Comparison of ENCODE assay signal across 11 mouse cellular contexts in genomic region chr9:66560728-66561127, GRCm38 (mm10). TPM values are rescaled to one million over a fixed set of nuclear protein-coding genes. Genes with fewer than 3 reads are reported as not detected.
DNase-seq lines count a peak whose midpoint lies in the region; ATAC-seq lines count a peak whose summit lies in the region.
"Had no signal": no experiment of that assay in that cellular context is flagged by ENCODE, and none has a peak within 500 bp of the region (broad histone marks: within the 10 kb centered on the region; RNA-seq: fewer than 3 reads in every experiment).

No protein-coding gene starts in this region.

- no peak for ATAC-seq in kidney, embryonic 16.5 days (ENCODE audit: low FRiP score, low TSS enrichment)
- peak; percentile 51 for ATAC-seq in inflammation-experienced regulatory T-cells, adult 6 months

- H3K4me3 ChIP-seq in kidney, embryonic 16.5 days (ENCODE audit: low read length), result no peak overlapping the region
- H3K4me3 ChIP-seq: heart, embryonic 13.5 days had no signal

- DNase-seq in heart, adult 11 months, result peak; percentile 34
- no peak for DNase-seq in heart, adult 18-20 months
- DNase-seq in kidney, postnatal 10 days, result no peak
- peak; percentile 52 for DNase-seq in CD4-positive, CD25-positive, alpha-beta regulatory T cell, adult 2 months (ENCODE audit: low read depth, low spot score)
- DNase-seq in testis, postnatal 14 days (ENCODE audit: low spot score), result no peak
- no peak for DNase-seq in kidney, postnatal 25 days
- DNase-seq: gastrocnemius, postnatal 10 days had no signal

- no peaks in the 10 kb centered on the region for H3K27me3 ChIP-seq in kidney, embryonic 16.5 days (ENCODE audit: insufficient read depth, low read length)
- H3K27me3 ChIP-seq: heart, embryonic 13.5 days had no signal

- WGBS in kidney, embryonic 16.5 days, result 36% methylated on average over 1 of the region's 1 CpGs

- H3K36me3 ChIP-seq in kidney, embryonic 16.5 days (ENCODE audit: insufficient read depth, low read length), result 0 out of 2 replicates have a peak, but pooled peaks cover 2% of the 10 kb centered on the region

- H3K4me2 ChIP-seq in kidney, embryonic 16.5 days (replicated peaks; ENCODE audit: low read depth, low read length), result no peak overlapping the region
- H3K4me2 ChIP-seq: heart, embryonic 13.5 days had no signal

- 0 out of 2 replicates have a peak, but pooled peaks cover 5% of the 10 kb centered on the region for H3K4me1 ChIP-seq in kidney, embryonic 16.5 days (ENCODE audit: insufficient read depth, low read length)

- H3K27ac ChIP-seq in kidney, embryonic 16.5 days (ENCODE audit: low read length), result 0 out of 2 replicates have a peak overlapping the region, but pooled peaks have one; percentile 56
- H3K27ac ChIP-seq: heart, embryonic 13.5 days had no signal

- H3K9me3 ChIP-seq in kidney, embryonic 16.5 days (ENCODE audit: low read length), result no peaks in the 10 kb centered on the region
- H3K9me3 ChIP-seq: G1E; heart, embryonic 13.5 days had no signal

- H3K9ac ChIP-seq in kidney, embryonic 16.5 days (replicated peaks; ENCODE audit: low read length), result no peak overlapping the region
- H3K9ac ChIP-seq: heart, embryonic 13.5 days had no signal

RNA-seq across cellular contexts. Expression of gene Usp3, which starts 32.2 kb away (rescaled TPM):
- 10 to 100 TPM; 14.4 to 19.6 TPM for total RNA-seq in heart, adult 18-20 months (2021)
- polyA plus RNA-seq in kidney, embryonic 16.5 days (2015; fragmentation: Nextera tagmentation; extraction: Ambion mirVana), result 62.4 and 67.1 TPM in 2 replicates
- polyA plus RNA-seq in inflammation-experienced regulatory T-cells, adult 6 months (2017; shearing (Covaris generic)), result 100 to 1,000 TPM in 1 of 3 experiments, 10 to 100 TPM in 2; 82.2 to 141 (median 98.8) TPM

RNA-seq across cellular contexts. Expression of gene Fbxl22, which starts 46.3 kb away (rescaled TPM):
- 10 to 100 TPM; 35.6 to 38.2 TPM for total RNA-seq in heart, adult 18-20 months (2021)
- 2.8 and 6.5 TPM in 2 replicates for polyA plus RNA-seq in kidney, embryonic 16.5 days (2015; fragmentation: Nextera tagmentation; extraction: Ambion mirVana)
- 1 to 10 TPM; 2.1 to 3.2 (median 3.1) TPM for polyA plus RNA-seq in inflammation-experienced regulatory T-cells, adult 6 months (2017; shearing (Covaris generic))

Comparison
In these comparisons a context has a peak if more than half of its experiments do, and no peak if none do; other contexts are left out.
1. DNase-seq: peak in heart, adult 11 months (single experiment) and CD4-positive, CD25-positive, alpha-beta regulatory T cell, adult 2 months (single experiment); none in heart, adult 18-20 months (0 of 2), kidney, postnatal 10 days (single experiment), testis, postnatal 14 days (single experiment) and kidney, postnatal 25 days (0 of 2).